Mouse (Mus musculus) frontal cortex, adult 2 months (tissue): Measurements from ENCODE around the gene Ppp2r2d. TPM values are rescaled to one million over a fixed set of nuclear protein-coding genes. Genes with fewer than 3 reads are reported as not detected.

ENCODE experiments used
- DNase-seq, 2 experiments: peaks; one replicate each; pipeline ENCODE4 v3.0.0; 2022; ENCODE audit warnings: low spot score in 1 of 2; ENCODE audit errors: extremely low spot score in 1 of 2
- polyA plus RNA-seq: library from polyadenylated mRNA; depleted of rRNA; stranded (reverse); fragments of >200 nt; gene quantifications from 2 replicates; pipeline ENCODE4 v1.2.3, GENCODE M21; 2012; rRNA removed

Gene Ppp2r2d
- polyA plus RNA-seq = 62.3 and 64.9 TPM in 2 replicates

- DNase-seq = peak; percentile 86 to 95
Observed at GRCm38 (mm10) chr7:138845544-138846391, at the start of gene Ppp2r2d, which contains the start of gene Mapk1ip1. Gene Ppp2r2d, plus strand, starts transcription at chr7:138846079. Gene Mapk1ip1, minus strand, starts transcription at chr7:138846273.

- DNase-seq = no peak
Observed at GRCm38 (mm10) chr7:138803386-138803785, 42.5 kb upstream of the Ppp2r2d start.

- no peak for DNase-seq
Observed at GRCm38 (mm10) chr7:138807146-138807545, 38.7 kb upstream of the Ppp2r2d start.

GRCm38 (mm10) chr7:138813213-138813875, 32.5 kb upstream of the Ppp2r2d start:
- DNase-seq = no peak

- no peak for DNase-seq
Observed at GRCm38 (mm10) chr7:138818314-138818713, 27.6 kb upstream of the Ppp2r2d start.

GRCm38 (mm10) chr7:138824423-138824822, 21.5 kb upstream of the Ppp2r2d start:
- DNase-seq = no peak

- DNase-seq = no peak
Observed at GRCm38 (mm10) chr7:138824995-138825756, 20.7 kb upstream of the Ppp2r2d start.

- peak in 1 of 2 experiments; percentile 82 for DNase-seq
Observed at GRCm38 (mm10) chr7:138827812-138828211, 18.1 kb upstream of the Ppp2r2d start.

- DNase-seq = no peak
Observed at GRCm38 (mm10) chr7:138835028-138835427, 10.9 kb upstream of the Ppp2r2d start.

GRCm38 (mm10) chr7:138840594-138841021, 5.3 kb upstream of the Ppp2r2d start:
- peak; percentile 68 to 94 for DNase-seq

GRCm38 (mm10) chr7:138841436-138842151, 4.3 kb upstream of the Ppp2r2d start:
- DNase-seq = no peak

- no peak for DNase-seq
Observed at GRCm38 (mm10) chr7:138843421-138843820, 2.5 kb upstream of the Ppp2r2d start.

- DNase-seq = no peak
Observed at GRCm38 (mm10) chr7:138845111-138845510, 768 bp upstream of the Ppp2r2d start.

- peak in 1 of 2 experiments; percentile 39 for DNase-seq
Observed at GRCm38 (mm10) chr7:138846502-138846991, 668 bp downstream of the Ppp2r2d start.

- no peak for DNase-seq
Observed at GRCm38 (mm10) chr7:138847316-138848027, 1.6 kb downstream of the Ppp2r2d start.

GRCm38 (mm10) chr7:138848028-138848920, 2.4 kb downstream of the Ppp2r2d start:
- DNase-seq = no peak

GRCm38 (mm10) chr7:138850083-138850482, 4.2 kb downstream of the Ppp2r2d start:
- no peak for DNase-seq

GRCm38 (mm10) chr7:138853417-138854031, 7.6 kb downstream of the Ppp2r2d start:
- no peak for DNase-seq
